Mouse (Mus musculus) frontal cortex, postnatal 36 days (tissue): Measurements from ENCODE around the gene AI661453.
"Not testable (repeated sequence)": the region's sequence is repeated elsewhere in the genome, so short reads cannot be mapped to it uniquely, and the experiment has no call there.

ENCODE experiments used
- DNase-seq, 2 experiments: peaks; one replicate each; pipeline ENCODE4 v3.0.0; 2022; ENCODE audit warnings: low spot score in 2 of 2

Gene AI661453

DNA sequence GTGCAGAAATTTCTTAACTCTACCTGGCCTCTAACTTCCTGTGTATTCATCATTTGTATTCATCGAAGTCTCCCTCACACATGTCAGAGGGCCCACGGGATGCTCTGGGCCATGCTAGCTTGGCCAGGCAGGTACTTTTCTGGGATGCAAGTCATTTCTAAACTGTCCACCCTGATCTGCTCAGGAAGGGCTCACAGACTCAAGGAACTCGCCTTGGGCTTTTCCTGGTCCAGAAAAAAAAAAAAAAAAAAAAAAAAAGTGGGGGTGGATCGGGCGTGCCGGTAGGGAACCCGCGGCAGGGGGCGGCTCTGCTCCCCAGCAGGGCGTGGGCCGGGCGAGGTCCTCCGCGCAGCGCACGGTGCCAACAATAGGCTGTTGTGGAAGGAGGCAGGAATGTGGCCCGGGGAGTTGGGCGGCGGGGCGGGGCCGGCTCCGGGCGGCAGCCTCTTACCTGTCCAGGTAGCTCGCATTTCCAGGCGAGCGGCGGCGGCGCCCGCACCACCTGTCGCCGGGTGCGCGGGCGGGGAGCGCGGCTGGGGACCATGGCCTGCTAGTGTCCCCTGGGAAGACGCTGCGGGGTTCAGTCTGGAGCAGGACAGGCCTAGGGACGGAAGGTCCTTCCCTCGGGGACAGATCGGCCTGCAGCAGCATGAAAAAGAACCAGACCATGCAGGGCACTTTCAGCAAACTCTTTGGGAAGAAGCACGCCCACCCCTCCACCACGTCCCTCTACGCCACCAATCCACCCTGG, at the start of gene AI661453:
AI661453 (plus strand) TSS at position 460 of the 751 bp plus-strand sequence.
- DNase-seq: no peak

DNA sequence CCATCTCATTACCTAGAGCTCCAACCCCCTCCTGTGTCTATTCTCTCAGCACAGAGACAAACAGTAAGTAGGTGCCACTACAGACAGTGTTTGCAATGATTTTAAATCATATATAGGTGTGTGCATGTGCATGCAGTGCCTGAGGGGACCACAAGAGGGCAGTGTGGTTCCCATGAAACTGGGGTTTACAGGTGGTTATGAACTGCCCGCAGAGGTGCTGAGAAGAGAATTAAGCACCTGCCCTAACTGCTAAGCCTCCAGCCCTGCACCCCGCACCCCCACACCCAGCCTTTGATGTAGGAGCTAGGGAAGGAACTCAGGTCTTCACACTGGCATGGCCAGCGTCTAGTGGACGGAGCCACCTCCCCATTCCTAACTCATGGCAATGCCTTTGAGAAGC, 49.8 kb upstream of the AI661453 start:
- DNase-seq: peak in 1 of 2 experiments; percentile 19

DNA sequence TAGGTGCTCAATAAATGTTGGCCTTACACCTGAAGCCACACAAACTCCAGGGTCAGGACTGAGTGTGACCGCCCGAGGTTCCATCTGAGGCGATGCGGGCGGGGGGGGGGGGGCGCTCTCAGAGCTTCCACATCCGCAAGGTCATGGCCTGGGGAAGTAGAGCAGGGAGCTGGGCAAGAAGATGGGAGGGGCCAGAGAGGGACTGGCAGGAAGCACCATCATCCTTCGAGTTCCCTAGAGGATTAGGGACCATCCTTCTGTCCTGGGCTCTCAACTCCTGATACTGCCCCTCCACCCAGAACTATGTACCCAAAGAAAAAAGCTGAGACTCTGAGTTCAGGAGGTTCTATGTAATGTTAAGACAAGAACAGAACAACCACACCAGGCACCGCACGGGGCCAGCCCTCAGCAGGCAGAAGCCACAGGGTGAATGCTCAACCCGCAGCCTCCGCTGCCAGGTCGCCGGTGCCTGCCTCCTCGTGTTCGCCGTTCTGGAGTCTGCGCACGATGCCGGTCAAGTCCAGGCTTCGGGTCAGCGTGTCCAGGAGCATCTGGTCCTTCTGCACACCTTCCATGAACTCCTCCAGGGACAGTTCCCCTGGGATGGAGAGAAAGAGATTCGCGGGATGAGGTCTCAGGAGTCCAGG, 42.1 kb upstream of the AI661453 start:
- no peak for DNase-seq

GRCm38 (mm10) chr17:47395376-47395913, 41.0 kb upstream of the AI661453 start:
- DNase-seq: no peak

- DNase-seq: no peak
These were observed 37.3 kb upstream of the AI661453 start for GRCm38 (mm10) chr17:47399091-47399490.

- no peak for DNase-seq
These were observed 36.0 kb upstream of the AI661453 start, which contains the start of gene Guca1a for GRCm38 (mm10) chr17:47400451-47400850. Gene Guca1a, minus strand, starts transcription at chr17:47400584.

- DNase-seq: no peak
These were observed 28.5 kb upstream of the AI661453 start for GRCm38 (mm10) chr17:47407717-47408557.

DNA sequence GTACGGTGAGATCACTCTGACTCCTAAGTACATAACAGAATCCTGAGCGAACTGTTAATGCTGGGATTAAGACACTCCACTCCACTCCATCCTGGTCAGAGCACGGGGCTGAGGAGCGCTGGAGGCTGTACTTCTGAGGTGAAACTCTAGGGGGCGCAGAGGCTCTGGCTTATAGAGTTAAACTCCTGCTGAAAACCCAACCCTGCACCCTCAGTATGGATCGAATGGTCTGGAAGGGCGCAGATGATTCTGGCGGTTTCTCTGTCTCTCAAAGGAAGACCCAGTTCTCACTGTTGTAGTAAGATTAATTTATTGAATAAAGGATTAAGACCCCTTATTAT, 27.9 kb upstream of the AI661453 start:
- DNase-seq: peak; percentile 24 to 36

- DNase-seq: peak; percentile 13 to 27
These were observed 26.2 kb upstream of the AI661453 start for GRCm38 (mm10) chr17:47409897-47410861.

GRCm38 (mm10) chr17:47420195-47420594, 16.2 kb upstream of the AI661453 start:
- DNase-seq: no peak

- DNase-seq: no peak
These were observed 14.8 kb upstream of the AI661453 start for GRCm38 (mm10) chr17:47421566-47421965.

DNA sequence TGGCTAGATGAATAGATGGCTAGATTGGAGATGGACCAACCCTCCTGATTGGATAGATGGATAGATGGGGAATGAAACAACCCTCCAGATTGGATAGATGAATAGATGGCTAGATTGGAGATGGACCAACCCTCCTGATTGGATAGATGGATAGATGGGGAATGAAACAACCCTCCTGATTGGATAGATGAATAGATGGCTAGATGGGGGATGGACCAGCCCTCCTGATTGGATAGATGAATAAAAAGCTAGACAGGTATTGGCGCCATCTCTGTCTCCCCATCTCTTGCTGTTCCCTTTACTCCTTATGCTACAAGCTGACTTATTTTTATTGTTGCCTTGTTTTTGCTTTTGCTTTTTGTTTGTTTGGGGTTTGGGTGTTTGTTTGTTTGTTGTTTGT, 13.8 kb upstream of the AI661453 start:
- not testable (repeated sequence) for DNase-seq

GRCm38 (mm10) chr17:47424186-47424585, 12.2 kb upstream of the AI661453 start:
- DNase-seq: no peak

- no peak for DNase-seq
These were observed 9.1 kb upstream of the AI661453 start for GRCm38 (mm10) chr17:47427316-47427715.

DNA sequence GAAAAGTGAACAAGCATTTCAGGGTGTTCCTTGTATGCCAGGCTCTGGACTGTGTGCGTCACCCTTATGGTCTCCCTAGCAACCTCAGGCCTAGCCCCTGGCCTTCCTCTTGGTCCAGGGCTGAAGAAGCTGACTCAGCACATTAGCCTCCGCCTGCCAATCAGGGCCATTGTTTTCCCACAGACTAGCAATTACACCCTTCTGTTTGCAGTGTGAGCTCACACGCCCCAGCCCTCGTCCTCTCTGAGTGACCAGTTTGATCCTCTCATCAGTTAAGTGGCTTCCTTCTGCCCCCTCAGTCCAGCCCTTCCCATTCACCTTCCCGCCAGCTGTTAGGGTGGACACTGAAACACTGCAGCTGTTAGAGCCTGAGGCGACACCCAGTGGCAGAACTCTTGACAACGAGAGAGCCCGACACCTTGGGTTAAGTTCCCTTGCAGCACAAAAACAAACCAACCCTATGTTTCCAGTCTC, 7.5 kb upstream of the AI661453 start:
- DNase-seq: no peak

DNA sequence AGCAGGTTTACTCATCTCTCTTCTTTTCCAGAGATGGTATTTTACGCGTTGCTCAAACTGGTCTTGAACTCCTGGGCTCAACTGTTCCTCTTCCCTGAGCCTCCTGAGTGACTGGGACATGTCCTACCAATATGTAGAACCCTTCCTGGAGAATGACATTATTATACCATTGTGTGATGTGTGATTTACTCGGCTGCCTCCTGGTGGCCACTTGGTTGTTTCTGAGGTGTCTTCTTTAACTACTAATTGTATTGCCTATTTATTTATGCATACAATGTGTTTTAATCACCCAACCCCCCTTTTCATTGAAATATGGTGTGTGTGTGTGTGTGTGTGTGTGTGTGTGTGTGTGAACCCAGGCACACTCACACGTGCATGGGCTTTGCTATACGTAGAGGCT, 5.6 kb upstream of the AI661453 start:
- no peak for DNase-seq

DNA sequence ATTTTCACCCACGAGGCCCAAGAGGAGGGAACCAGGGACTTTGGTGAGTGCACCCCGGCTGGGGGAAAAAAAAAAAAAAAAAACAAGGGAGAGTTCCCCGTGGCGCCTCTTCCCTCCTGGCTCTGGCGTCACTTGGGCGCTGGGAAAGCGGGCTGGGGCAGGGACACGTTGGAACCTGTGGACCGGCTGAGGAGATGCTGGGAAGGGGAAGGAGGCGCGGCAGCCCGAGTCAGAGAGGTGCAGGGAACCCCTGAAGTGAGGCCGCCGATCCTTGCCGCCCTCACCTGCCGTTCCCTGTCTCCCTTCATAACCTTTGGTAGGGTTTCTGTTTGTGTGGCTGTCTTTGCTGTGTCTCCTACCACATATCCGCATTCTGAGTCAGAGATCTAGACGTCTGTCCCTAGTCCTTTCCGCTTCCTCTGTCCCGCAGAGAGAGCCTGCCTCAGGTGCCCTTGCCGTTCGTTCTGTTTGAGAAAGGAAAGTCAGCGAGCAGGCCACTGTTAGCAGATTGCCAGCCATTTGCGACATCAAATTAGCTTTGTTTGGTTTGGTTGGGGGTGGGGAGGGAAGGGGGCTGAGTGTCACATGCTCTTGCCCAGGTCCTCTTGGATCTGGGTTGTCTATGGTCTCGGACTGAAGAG, 612 bp downstream of the AI661453 start, which contains the start of gene 1700001C19Rik:
1700001C19Rik (minus strand) TSS at position 470 of the 641 bp plus-strand sequence.
- DNase-seq: no peak

- no peak for DNase-seq
These were observed 2.2 kb downstream of the AI661453 start for GRCm38 (mm10) chr17:47438611-47439010.

- DNase-seq: no peak
These were observed 3.1 kb downstream of the AI661453 start for GRCm38 (mm10) chr17:47439396-47440028.
